Mouse (Mus musculus): ENCODE measurements around the gene Ranbp10.

- peak; percentile 94; the same call in 1 of the 2 replicates for TF ChIP-seq POLR2A (IDR thresholded peaks at IDR 0.05; ENCODE audit: borderline replicate concordance, extremely low read depth, insufficient read depth, insufficient read length, poor library complexity, severe bottlenecking)
- no peak for TF ChIP-seq CTCF (IDR thresholded peaks at IDR 0.05; ENCODE audit: borderline replicate concordance, extremely low read depth, insufficient read depth, insufficient read length)
These were observed 24.5 kb upstream of the Ranbp10 start for GRCm38 (mm10) chr8:105851651-105852143.
